Mouse (Mus musculus) hematopoietic stem cell, adult 5-6 weeks (primary cell): ENCODE data around the gene Aktip. TPM values are rescaled to one million over a fixed set of nuclear protein-coding genes. Genes with fewer than 3 reads are reported as not detected.

ENCODE experiments used
- ATAC-seq, 2 experiments: fragments of 125-278 bp in 1 of 2; replicated peaks in 1 of 2; 2 replicates each; pipeline ENCODE4 v1.8.0; 2016 to 2017; ENCODE audit warnings: inconsistent platforms in 2 of 2, mild to moderate bottlenecking in 2 of 2, moderate number of reproducible peaks in 2 of 2, low read depth in 1 of 2, moderate TSS enrichment in 1 of 2; ENCODE audit not compliant: low FRiP score in 2 of 2, poor library complexity in 2 of 2, severe bottlenecking in 2 of 2, insufficient read depth in 1 of 2, low TSS enrichment in 1 of 2
- total RNA-seq: library from RNA; stranded (forward); fragments of 172-1452, 232-1000 nt; gene quantifications from 2 replicates; pipeline ENCODE4 v1.2.3, GENCODE M21; 2017

The Aktip gene
- total RNA-seq, 1 experiment from 2014 or later = 21.3 TPM

GRCm38 (mm10) chr8:91148643-91149178, 51.1 kb downstream of the Aktip start:
- no peak for ATAC-seq

DNA sequence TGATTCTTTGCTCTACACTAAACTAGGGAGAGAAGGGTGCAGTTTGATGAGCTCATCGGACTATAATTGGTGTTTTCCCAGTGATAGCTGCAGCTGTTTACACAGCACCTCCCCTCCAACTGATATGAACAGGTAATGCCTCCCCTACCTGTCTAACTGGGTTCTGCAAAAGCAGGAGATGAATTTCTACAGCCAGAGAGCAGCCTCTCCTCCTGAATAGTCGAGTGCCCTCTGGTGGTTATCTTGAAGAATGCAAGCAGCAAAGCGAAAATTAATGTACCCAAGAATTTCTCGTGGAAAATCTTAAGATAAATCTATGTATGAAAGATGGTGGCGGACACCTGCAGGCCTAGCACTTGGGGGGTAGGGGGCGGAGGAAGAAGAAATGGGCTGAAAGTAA, 52.1 kb downstream of the Aktip start:
- ATAC-seq = peak; percentile 33 to 48; a peak in 1 of 4 replicates

DNA sequence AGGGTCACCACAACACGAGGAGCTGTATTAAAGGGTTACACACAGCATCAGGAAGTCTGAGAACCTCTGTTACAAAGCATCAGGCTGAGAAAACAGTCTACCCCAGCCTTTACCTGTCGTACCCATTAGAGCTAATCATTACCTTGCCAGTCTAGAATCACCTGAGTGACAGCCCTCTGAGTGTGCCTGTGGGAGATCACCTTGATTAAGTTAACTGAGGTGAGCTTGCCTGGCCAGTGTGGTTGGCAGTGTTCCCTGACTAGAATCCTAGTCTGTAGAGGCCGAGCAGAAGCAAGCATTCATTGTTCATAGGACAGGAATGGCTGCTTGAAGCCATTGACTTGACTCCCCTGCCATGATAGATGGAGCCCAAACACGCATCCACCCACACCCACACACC, 58.9 kb downstream of the Aktip start:
- ATAC-seq = no peak

- ATAC-seq = no peak
Measured at GRCm38 (mm10) chr8:91135308-91136181, 64.2 kb downstream of the Aktip start.

DNA sequence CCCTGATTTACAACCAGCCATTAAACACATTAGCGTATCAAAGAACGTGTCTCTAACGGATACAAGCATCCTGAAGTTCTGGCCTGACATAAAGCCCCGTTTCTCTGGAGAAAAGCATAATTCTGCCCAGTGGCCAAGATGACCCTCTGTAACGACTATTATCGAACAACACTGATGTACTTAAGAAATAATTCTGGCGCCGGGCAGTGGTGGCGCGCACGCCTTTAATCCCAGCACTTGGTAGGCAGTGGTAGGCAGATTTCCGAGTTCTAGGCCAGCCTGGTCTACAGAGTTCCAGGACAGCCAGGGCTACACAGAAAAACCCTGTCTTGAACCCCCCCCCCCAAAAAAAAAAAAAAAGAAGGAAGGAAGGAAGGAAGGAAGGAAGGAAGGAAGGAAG, 65.1 kb downstream of the Aktip start:
- ATAC-seq = no peak

DNA sequence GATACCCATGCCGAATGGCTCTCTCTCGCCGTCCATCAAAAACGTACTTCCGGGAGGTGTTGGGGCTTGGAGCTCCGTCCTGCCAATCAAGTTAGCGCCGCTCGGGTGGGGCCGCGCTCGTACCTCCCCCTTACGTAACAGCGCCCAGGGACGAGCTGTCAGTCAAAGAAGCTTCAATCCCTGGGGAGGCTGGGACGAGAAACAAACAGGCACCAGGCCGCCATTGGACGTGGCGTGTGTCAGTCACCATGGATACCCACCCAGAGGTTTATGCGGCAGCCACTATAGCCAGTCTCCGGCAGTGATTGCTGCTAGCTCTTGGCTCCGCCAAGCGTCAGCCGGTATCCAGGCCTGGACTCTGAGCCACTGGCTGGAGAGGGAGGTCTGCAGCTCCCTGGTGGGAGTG, 65.7 kb downstream of the Aktip start:
- peak; percentile 98 for ATAC-seq

GRCm38 (mm10) chr8:91133441-91134069, 66.2 kb downstream of the Aktip start:
- ATAC-seq = 0 out of 4 replicates have a peak, but pooled peaks of 1 of the 2 experiments have one; percentile 4

- ATAC-seq = no peak
Measured at GRCm38 (mm10) chr8:91132731-91133130, 67.0 kb downstream of the Aktip start.

- ATAC-seq = no peak
Measured at GRCm38 (mm10) chr8:91126786-91127185, 73.0 kb downstream of the Aktip start.

DNA sequence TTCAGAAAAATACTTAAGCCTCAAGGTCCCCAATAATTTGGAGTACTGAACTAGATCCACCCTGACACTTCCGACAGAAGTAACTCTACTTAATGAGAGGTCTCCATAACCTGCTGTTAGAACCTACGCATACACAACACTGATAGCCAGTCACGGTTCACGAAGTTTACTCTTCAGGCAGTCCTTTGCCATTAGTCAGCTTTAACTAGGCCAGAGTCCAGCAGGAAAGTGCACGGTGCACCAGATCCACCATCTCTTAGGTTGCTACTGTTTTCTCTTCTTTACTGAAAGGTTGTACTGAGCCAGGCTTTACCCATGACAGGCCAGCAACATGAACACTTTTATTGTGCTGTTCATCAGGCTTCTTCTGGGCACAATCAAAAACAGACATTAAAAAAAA, 75.5 kb downstream of the Aktip start:
- no peak for ATAC-seq

GRCm38 (mm10) chr8:91118131-91118530, 81.6 kb downstream of the Aktip start:
- ATAC-seq = peak; percentile 12 to 52; a peak in 1 of 4 replicates

GRCm38 (mm10) chr8:91117537-91117936, 82.2 kb downstream of the Aktip start:
- ATAC-seq = no peak

DNA sequence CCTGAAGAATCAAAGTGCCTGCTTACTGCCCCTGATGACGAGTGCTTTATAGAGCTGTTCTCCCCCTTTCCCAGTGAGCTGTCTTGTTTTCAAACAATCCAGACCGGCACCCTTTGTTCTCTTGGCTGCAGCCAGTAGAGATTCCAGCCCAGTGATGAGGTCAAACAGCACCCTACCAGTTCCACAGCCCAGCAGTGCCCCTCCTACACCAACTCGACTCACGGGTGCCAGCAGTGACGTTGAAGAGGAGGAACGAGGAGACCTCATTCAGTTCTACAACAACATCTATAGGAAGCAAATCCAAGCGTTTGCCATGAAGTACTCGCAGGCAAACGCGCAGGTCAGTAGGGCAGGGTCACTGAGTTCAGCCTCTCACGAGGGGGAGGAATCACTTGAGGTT, 84.9 kb downstream of the Aktip start:
- ATAC-seq = no peak

DNA sequence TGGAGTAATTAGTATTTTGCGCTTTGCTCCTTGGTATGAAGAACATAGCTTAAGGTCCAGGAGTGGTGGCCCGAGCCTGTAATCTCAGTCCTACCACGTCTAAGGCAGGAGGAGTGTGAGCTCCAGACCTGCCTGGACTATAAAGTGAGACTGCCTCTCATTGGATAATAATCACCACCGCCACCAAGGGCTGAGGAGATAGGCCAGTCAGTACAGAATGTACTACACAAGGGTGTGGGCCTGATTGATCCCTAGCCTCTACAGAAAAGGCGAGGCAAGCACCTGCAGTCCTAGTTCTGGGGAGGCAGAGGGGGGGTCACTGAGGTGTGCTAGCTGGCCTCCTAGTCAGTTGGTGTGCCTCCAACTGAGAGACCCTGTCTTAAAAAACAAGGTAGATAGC, 85.3 kb downstream of the Aktip start:
- no peak for ATAC-seq

DNA sequence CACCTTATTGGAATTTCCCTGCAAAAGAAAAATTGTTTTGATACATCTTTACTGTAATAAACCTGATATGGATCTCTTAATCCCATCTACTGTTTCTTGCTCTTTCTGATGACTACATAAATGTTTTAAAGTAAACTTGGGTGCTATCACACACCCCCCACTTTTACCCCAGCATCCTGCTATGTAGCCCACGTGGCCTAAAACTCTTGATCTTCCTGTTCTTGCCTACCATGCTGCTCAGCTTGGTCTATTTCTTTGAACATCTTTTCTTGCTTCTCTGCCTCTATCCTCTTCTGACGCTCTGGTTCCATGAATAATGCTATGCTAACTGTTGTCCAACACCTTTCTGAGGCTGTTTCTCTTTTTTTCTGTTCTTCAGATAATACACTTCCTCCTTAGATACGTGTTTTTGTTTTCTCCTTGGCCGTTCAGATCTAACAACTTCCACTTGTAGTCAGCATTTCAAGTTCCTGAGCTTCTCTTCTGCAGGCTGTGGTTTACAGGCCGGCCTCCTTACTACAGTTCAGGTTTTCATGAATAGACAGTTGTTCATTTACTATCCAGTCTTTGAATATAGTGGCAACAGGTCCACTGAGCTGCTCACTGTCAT, 87.8 kb downstream of the Aktip start:
- ATAC-seq = no peak

GRCm38 (mm10) chr8:91106271-91106670, 93.5 kb downstream of the Aktip start:
- ATAC-seq = no peak

GRCm38 (mm10) chr8:91098106-91098505, 101.7 kb downstream of the Aktip start:
- no peak for ATAC-seq

- no peak for ATAC-seq
Measured at GRCm38 (mm10) chr8:91094135-91094534, 105.6 kb downstream of the Aktip start.
